Mouse (Mus musculus): Measurements from ENCODE around the gene Krt26. TPM values are rescaled to one million over a fixed set of nuclear protein-coding genes. Genes with fewer than 3 reads are reported as not detected.

Gene Krt26
- polyA plus RNA-seq (2015; fragmentation: Nextera tagmentation; extraction: Ambion mirVana) = 0.13 and 0.21 TPM in 2 replicates

DNA sequence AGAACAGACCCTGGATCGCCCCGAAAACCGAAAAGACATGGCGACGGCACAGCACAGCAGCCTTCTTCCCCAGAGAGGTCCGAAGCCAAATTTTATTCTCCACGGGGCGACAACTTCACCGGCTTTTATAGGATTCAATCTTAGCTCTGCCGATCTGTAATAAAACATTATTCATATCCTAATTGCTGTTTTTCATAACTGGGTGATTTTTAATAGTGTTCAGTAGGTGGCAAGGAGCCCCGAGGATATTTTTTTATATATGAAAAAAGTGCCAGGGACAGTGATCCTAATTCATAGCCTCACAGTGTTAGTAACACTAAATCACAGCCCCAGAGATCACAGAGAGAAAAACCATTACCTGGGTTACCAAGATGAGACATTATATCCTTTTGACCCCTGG is at the start of gene Krt26:
Gene Krt26, minus strand, starts transcription at position 101 of the 400 bp plus-strand sequence.
- no peak for ATAC-seq (ENCODE audit: low FRiP score)
- Histone ChIP-seq H3K4me1 (replicated peaks) (peaks cover 14% of the 10 kb centered on the region), H3K4me3 (no peak within 1 kb of the TSS), H3K27me3 (no peaks in the 10 kb centered on the region), H3K36me3 (no peaks in the 10 kb centered on the region), H3K9me3 (no peaks in the 10 kb centered on the region), H3K9ac (no peak within 1 kb of the TSS), H3K27ac (no peak within 1 kb of the TSS), H3K4me2 (no peak within 1 kb of the TSS)
- 88% methylated on average over 11 of the region's 11 CpGs for WGBS

DNA sequence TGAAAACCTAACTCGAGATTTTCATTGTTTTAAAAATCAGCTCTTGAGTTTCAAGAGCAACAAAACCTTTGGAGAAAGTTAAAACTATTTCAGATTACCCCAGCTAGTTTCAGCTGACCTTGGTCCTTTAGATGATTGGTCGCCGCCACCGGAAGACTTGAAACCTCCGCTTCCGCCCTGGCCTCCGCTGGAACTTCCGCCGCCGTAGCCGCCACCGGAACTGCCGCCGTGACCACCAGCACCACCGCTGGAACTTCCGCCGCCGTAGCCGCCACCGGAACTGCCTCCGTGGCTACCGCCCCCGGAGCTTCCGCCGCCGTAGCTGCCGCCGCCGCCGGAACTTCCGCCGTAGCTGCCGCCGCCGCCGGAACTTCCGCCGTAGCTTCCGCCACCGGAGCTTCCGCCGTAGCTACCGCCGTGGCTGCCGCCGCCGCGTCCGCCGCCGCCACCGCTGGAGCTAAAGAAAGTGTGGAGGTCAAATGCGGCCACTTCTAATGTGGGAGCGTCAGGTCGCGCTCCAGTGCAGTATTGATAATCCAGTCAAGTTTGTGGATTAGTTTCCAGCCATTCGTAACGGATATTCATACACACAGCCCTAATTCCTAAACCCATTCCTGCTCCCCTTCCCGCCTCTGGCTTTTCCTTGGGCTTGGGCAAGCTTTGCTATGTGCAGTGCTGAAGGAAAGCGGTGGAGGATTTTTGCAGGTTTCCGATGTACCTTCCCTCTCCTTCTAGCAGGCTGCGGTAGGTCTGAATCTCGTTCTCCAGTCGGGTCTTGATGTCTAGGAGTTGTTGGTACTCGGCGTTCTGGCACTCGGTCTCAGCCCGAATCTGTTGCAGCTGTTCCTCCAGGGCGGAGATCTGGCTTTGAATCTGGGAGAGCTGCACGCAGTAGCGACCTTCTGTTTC is 48.3 kb upstream of the Krt26 start:
- ATAC-seq (ENCODE audit: low FRiP score) = peak; percentile 80
- H3K4me3 ChIP-seq = peak overlapping the region; percentile 60
- peak overlapping the region; percentile 81 for H3K9ac ChIP-seq
- 2% methylated on average over 71 of the region's 71 CpGs for WGBS
- H3K36me3 ChIP-seq = no peaks in the 10 kb centered on the region
- no peaks in the 10 kb centered on the region for H3K9me3 ChIP-seq
- H3K27ac ChIP-seq = peak overlapping the region; percentile 97
- H3K27me3 ChIP-seq = peaks cover 28% of the 10 kb centered on the region
- H3K4me2 ChIP-seq = peak overlapping the region; percentile 77
- H3K4me1 ChIP-seq (replicated peaks) = peaks cover 11% of the 10 kb centered on the region

GRCm38 (mm10) chr11:99379568-99379967 is 41.8 kb upstream of the Krt26 start:
- no peak for ATAC-seq (ENCODE audit: low FRiP score)
- H3K9me3 ChIP-seq = no peaks in the 10 kb centered on the region
- no peaks in the 10 kb centered on the region for H3K4me1 ChIP-seq (replicated peaks)
- no peak overlapping the region for H3K4me3 ChIP-seq
- 18% methylated on average over 5 of the region's 5 CpGs for WGBS
- peaks cover 36% of the 10 kb centered on the region for H3K27me3 ChIP-seq
- H3K36me3 ChIP-seq = no peaks in the 10 kb centered on the region
- no peak overlapping the region for H3K27ac ChIP-seq
- H3K9ac ChIP-seq = no peak overlapping the region
- no peak overlapping the region for H3K4me2 ChIP-seq

GRCm38 (mm10) chr11:99374803-99375202 is 37.0 kb upstream of the Krt26 start, which contains the start of gene Krt28:
Gene Krt28, minus strand, starts transcription at chr11:99374903.
- Histone ChIP-seq H3K4me1 (replicated peaks) (no peaks in the 10 kb centered on the region), H3K9ac (no peak within 1 kb of the TSS), H3K36me3 (no peaks in the 10 kb centered on the region), H3K27me3 (peaks cover 10% of the 10 kb centered on the region; the same call in 1 of the 2 replicates), H3K9me3 (no peaks in the 10 kb centered on the region), H3K4me2 (no peak within 1 kb of the TSS), H3K4me3 (no peak within 1 kb of the TSS), H3K27ac (no peak within 1 kb of the TSS)
- WGBS = 81% methylated on average over 13 of the region's 13 CpGs
- no peak for ATAC-seq (ENCODE audit: low FRiP score)

GRCm38 (mm10) chr11:99369853-99370451 is 32.2 kb upstream of the Krt26 start:
- no peaks in the 10 kb centered on the region for H3K9me3 ChIP-seq

DNA sequence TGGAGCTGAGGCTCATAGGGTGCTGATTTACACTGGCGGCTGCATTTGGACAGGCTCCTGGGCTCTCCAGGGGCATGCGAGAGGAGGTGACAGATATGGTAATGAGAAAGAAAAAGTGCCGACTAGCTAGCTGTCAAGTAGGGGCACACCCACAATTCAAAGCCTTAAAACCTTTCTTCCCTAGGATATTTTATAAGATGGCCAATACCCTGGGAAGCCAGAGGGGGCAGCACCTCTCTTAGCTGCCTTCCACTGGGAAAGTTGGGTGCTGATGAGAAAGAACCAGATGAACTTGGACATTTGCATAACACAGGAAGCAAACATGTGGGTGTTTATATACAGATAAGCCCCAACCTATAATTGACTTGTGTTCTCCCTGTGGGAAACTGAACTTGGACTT is 31.5 kb upstream of the Krt26 start:
- Histone ChIP-seq H3K9ac (no peak overlapping the region), H3K9me3 (no peaks in the 10 kb centered on the region), H3K27me3 (0 out of 2 replicates have a peak, but pooled peaks cover 8% of the 10 kb centered on the region), H3K36me3 (no peaks in the 10 kb centered on the region), H3K4me3 (no peak overlapping the region), H3K4me2 (no peak overlapping the region), H3K4me1 (replicated peaks) (no peaks in the 10 kb centered on the region), H3K27ac (no peak overlapping the region)
- 11% methylated on average over 3 of the region's 3 CpGs for WGBS
- no peak for ATAC-seq (ENCODE audit: low FRiP score)

More at GRCm38 (mm10) chr11:99369853-99370451, 32.2 kb upstream of the Krt26 start:
- Histone ChIP-seq H3K36me3 (no peaks in the 10 kb centered on the region), H3K4me2 (no peak overlapping the region), H3K27me3 (0 out of 2 replicates have a peak, but pooled peaks cover 8% of the 10 kb centered on the region), H3K4me3 (no peak overlapping the region), H3K4me1 (replicated peaks) (no peaks in the 10 kb centered on the region), H3K27ac (no peak overlapping the region), H3K9ac (no peak overlapping the region)
- no peak for ATAC-seq (ENCODE audit: low FRiP score)
- WGBS = 81% methylated on average over 8 of the region's 8 CpGs

GRCm38 (mm10) chr11:99366791-99367190 is 29.0 kb upstream of the Krt26 start:
- ATAC-seq (ENCODE audit: low FRiP score) = no peak
- H3K27ac ChIP-seq = no peak overlapping the region
- no peaks in the 10 kb centered on the region for H3K36me3 ChIP-seq
- H3K27me3 ChIP-seq = 0 out of 2 replicates have a peak, but pooled peaks cover 5% of the 10 kb centered on the region
- H3K4me1 ChIP-seq (replicated peaks) = no peaks in the 10 kb centered on the region
- no peaks in the 10 kb centered on the region for H3K9me3 ChIP-seq
- WGBS = 49% methylated on average over 10 of the region's 10 CpGs
- no peak overlapping the region for H3K9ac ChIP-seq
- no peak overlapping the region for H3K4me3 ChIP-seq
- H3K4me2 ChIP-seq = no peak overlapping the region

GRCm38 (mm10) chr11:99364412-99364811 is 26.6 kb upstream of the Krt26 start:
- Histone ChIP-seq H3K27me3 (0 out of 2 replicates have a peak, but pooled peaks cover 5% of the 10 kb centered on the region), H3K4me3 (no peak overlapping the region), H3K27ac (no peak overlapping the region), H3K9ac (no peak overlapping the region), H3K4me2 (no peak overlapping the region), H3K9me3 (no peaks in the 10 kb centered on the region), H3K4me1 (replicated peaks) (no peaks in the 10 kb centered on the region), H3K36me3 (no peaks in the 10 kb centered on the region)
- WGBS = 29% methylated on average over 9 of the region's 9 CpGs
- ATAC-seq (ENCODE audit: low FRiP score) = no peak

- Histone ChIP-seq H3K36me3 (no peaks in the 10 kb centered on the region), H3K9ac (no peak overlapping the region), H3K9me3 (no peaks in the 10 kb centered on the region), H3K27me3 (no peaks in the 10 kb centered on the region), H3K4me3 (no peak overlapping the region), H3K4me1 (replicated peaks) (no peaks in the 10 kb centered on the region), H3K27ac (no peak overlapping the region), H3K4me2 (no peak overlapping the region)
- no peak for ATAC-seq (ENCODE audit: low FRiP score)
- 91% methylated on average over 8 of the region's 8 CpGs for WGBS
Measured at GRCm38 (mm10) chr11:99361423-99361822, 23.7 kb upstream of the Krt26 start.

- Histone ChIP-seq H3K4me2 (no peak within 1 kb of the TSS), H3K27ac (no peak within 1 kb of the TSS), H3K4me3 (no peak within 1 kb of the TSS), H3K36me3 (no peaks in the 10 kb centered on the region), H3K4me1 (replicated peaks) (no peaks in the 10 kb centered on the region), H3K9ac (no peak within 1 kb of the TSS), H3K9me3 (no peaks in the 10 kb centered on the region), H3K27me3 (no peaks in the 10 kb centered on the region)
- 86% methylated on average over 12 of the region's 12 CpGs for WGBS
- no peak for ATAC-seq (ENCODE audit: low FRiP score)
Measured at GRCm38 (mm10) chr11:99351004-99351403, 13.2 kb upstream of the Krt26 start, which contains the start of gene Krt27. Gene Krt27, minus strand, starts transcription at chr11:99351104.

- WGBS = 20% methylated on average over 11 of the region's 11 CpGs
- Histone ChIP-seq H3K27me3 (no peaks in the 10 kb centered on the region), H3K27ac (peak overlapping the region; percentile 35; the same call in 1 of the 2 replicates), H3K9me3 (no peaks in the 10 kb centered on the region), H3K4me1 (replicated peaks) (peaks cover 6% of the 10 kb centered on the region), H3K4me2 (no peak overlapping the region), H3K36me3 (no peaks in the 10 kb centered on the region), H3K9ac (no peak overlapping the region), H3K4me3 (no peak overlapping the region)
- ATAC-seq (ENCODE audit: low FRiP score) = no peak
Measured at GRCm38 (mm10) chr11:99339299-99339847, 1.6 kb upstream of the Krt26 start.

GRCm38 (mm10) chr11:99333426-99333825 is 4.3 kb downstream of the Krt26 start:
- 49% methylated on average over 13 of the region's 13 CpGs for WGBS
- H3K36me3 ChIP-seq = no peaks in the 10 kb centered on the region
- H3K9ac ChIP-seq = no peak overlapping the region
- H3K27me3 ChIP-seq = no peaks in the 10 kb centered on the region
- no peak overlapping the region for H3K4me3 ChIP-seq
- ATAC-seq (ENCODE audit: low FRiP score) = no peak
- H3K4me1 ChIP-seq (replicated peaks) = peaks cover 7% of the 10 kb centered on the region; the same call in 1 of the 2 replicates
- H3K27ac ChIP-seq = no peak overlapping the region
- H3K4me2 ChIP-seq = no peak overlapping the region
- H3K9me3 ChIP-seq = no peaks in the 10 kb centered on the region

Data from hindbrain, embryonic 13.5 days (tissue).